Mouse (Mus musculus) neural tube, embryonic 12.5 days (tissue): ENCODE results near the gene Maats1. TPM values are rescaled to one million over a fixed set of nuclear protein-coding genes. Genes with fewer than 3 reads are reported as not detected.
"Not testable (repeated sequence)": the region's sequence is repeated elsewhere in the genome, so short reads cannot be mapped to it uniquely, and the experiment has no call there.

Experiments used
- ATAC-seq: fragments of 200-750 bp; cut with Nextera tagmentation; 2 replicates; pipeline ENCODE4 v1.8.0; 2017; ENCODE audit warnings: low read depth, mild to moderate bottlenecking, moderate TSS enrichment, moderate library complexity; ENCODE audit not compliant: low FRiP score
- H3K27ac ChIP-seq: fragments of 300-500 bp; sonication (generic); 2 replicates; pipeline ENCODE4 v1.5.1; 2016
- H3K27me3 ChIP-seq: fragments of 300-500 bp; sonication (generic); replicated peaks from 2 replicates; pipeline ENCODE4 v1.6.1; 2016; ENCODE audit warnings: mild to moderate bottlenecking
- H3K36me3 ChIP-seq: fragments of 300-500 bp; sonication (generic); 2 replicates; pipeline ENCODE4 v1.6.1; 2016; ENCODE audit warnings: mild to moderate bottlenecking
- H3K4me1 ChIP-seq: fragments of 300-500 bp; sonication (generic); 2 replicates; pipeline ENCODE4 v1.6.1; 2016
- H3K4me2 ChIP-seq: fragments of 300-500 bp; sonication (generic); replicated peaks from 2 replicates; pipeline ENCODE4 v1.6.1; 2016; ENCODE audit warnings: mild to moderate bottlenecking
- H3K4me3 ChIP-seq: fragments of 300-500 bp; sonication (generic); 2 replicates; pipeline ENCODE4 v1.5.1; 2016
- H3K9ac ChIP-seq: fragments of 300-500 bp; sonication (generic); 2 replicates; pipeline ENCODE4 v1.6.1; 2016; ENCODE audit warnings: mild to moderate bottlenecking
- H3K9me3 ChIP-seq: fragments of 300-500 bp; sonication (generic); 2 replicates; pipeline ENCODE4 v1.6.1; 2016; ENCODE audit warnings: mild to moderate bottlenecking
- WGBS: fragments of 180-500 bp; shearing (Covaris S2); methylation state at CpG from one replicate; pipeline ENCODE4 v1.1.7; 2016; 5-methylcytosine and 5-hydroxymethylcytosine counted together
- polyA plus RNA-seq: library from polyadenylated mRNA; unstranded; fragments of >200 nt; fragmentation: Nextera tagmentation; extraction: Ambion mirVana; gene quantifications from 2 replicates; pipeline ENCODE4 v1.2.1, GENCODE M21; 2016

The Maats1 gene
- polyA plus RNA-seq, 1 experiment from 2014 or later: 0.25 TPM

DNA sequence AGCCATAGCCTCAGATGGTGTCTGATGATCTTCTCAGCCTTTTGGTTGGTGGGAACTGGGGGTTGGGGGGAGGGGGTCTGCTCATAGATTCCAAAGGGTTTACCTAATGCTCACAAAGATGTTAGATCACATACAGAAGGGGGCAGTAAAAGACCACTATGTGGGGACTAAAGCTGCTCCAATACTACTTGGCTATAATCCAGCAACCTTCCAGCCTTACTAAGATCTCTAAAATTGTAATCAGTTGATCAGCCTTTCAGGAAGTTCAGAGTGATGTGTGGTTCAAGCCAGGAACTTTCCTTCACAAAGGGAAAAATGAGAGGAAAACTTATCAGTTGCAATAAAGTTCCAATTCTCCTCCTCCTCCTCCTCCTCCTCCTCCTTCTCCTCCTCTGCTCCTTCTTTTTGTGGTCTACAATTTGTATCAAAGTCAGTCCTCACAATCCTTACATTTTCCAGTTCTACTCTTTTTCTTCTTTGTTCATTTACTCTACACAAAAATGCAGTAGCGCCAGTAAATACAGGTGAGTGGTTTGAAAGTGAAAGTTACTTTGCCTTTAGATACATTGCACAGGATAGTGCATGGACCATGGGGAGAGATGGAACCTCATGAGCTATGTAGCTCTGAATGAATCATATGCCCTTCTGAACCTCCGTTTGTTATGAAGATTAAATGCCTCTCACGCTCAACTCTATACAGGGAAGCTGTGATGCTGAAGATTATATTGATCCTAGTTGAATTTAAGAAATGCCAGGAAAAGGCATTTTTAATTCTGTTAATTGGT is 3.2 kb upstream of the Maats1 start:
- Histone ChIP-seq H3K9me3 (no peaks in the 10 kb centered on the region), H3K9ac (no peak overlapping the region), H3K4me1 (peaks cover 13% of the 10 kb centered on the region), H3K4me2 (no peak overlapping the region), H3K4me3 (no peak overlapping the region), H3K36me3 (peaks cover 8% of the 10 kb centered on the region), H3K27ac (no peak overlapping the region), H3K27me3 (no peaks in the 10 kb centered on the region)
- 85% methylated on average over 3 of the region's 3 CpGs for WGBS
- ATAC-seq: no peak

DNA sequence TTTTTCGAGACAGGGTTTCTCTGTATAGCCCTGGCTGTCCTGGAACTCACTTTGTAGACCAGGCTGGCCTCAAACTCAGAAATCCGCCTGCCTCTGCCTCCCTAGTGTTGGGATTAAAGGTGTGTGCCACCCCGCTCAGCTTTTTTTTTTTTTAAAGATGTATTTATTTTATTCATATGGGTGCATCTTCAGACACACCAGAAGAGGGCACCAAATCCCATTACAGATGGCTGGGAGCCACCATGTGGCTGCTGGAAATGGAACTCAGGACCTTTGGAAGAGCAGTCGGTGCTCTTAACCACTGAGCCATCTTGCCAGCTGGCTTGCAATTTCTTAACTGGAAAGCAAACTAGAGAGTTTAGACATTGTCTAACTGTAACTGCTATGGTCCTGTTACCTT is 3.9 kb downstream of the Maats1 start:
- 91% methylated on average over 4 of the region's 4 CpGs for WGBS
- not testable (repeated sequence) for H3K9me3 ChIP-seq, H3K27me3 ChIP-seq, H3K27ac ChIP-seq, H3K4me1 ChIP-seq, H3K36me3 ChIP-seq, H3K9ac ChIP-seq, H3K4me3 ChIP-seq, H3K4me2 ChIP-seq, ATAC-seq

DNA sequence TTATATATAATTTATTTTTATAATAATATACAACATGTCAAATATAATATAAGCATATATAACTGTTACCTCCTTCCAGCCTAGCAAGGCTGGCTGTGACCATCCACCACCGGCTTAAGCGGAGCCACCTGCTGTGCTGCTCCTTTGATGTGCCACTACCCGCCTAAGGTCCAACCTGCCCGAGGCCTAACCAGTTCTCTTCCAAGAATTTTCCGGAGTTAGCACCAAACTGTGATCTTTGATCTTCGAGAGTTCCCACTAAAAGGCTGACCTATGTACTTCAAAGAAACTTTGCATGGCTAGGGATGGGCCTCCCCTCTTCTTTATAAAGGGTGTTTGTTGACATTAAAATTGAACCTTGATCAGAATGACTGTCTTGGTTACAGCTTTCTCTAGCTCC is 7.5 kb downstream of the Maats1 start:
- Histone ChIP-seq H3K9me3 (no peaks in the 10 kb centered on the region), H3K9ac (no peak overlapping the region), H3K27me3 (no peaks in the 10 kb centered on the region), H3K4me2 (no peak overlapping the region), H3K4me1 (no peaks in the 10 kb centered on the region), H3K4me3 (no peak overlapping the region), H3K27ac (no peak overlapping the region), H3K36me3 (no peaks in the 10 kb centered on the region)
- ATAC-seq: no peak
- 33% methylated on average over 6 of the region's 6 CpGs for WGBS

DNA sequence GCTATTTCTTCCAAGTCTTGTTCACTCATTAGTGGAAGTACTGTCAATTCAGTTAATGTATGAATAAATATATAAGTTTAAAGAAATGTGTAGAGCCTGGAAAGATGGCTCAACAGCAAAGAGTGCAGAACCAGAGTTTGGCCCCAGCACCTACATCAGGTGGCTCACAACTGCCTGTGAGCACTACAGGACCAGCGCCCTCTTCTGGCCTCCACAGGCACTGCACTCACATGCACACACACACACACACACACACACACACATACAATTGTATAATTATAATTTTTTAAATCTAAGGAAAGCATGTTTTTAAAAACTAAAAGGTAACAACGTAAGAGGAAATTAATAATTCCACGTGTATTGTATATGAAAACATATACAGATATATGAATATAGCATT is 12.6 kb downstream of the Maats1 start:
- ATAC-seq: no peak
- H3K4me2 ChIP-seq: no peak overlapping the region
- H3K36me3 ChIP-seq: no peaks in the 10 kb centered on the region
- no peak overlapping the region for H3K9ac ChIP-seq
- 89% methylated on average over 3 of the region's 3 CpGs for WGBS
- no peaks in the 10 kb centered on the region for H3K4me1 ChIP-seq
- no peaks in the 10 kb centered on the region for H3K9me3 ChIP-seq
- no peak overlapping the region for H3K27ac ChIP-seq
- H3K4me3 ChIP-seq: no peak overlapping the region
- no peaks in the 10 kb centered on the region for H3K27me3 ChIP-seq

DNA sequence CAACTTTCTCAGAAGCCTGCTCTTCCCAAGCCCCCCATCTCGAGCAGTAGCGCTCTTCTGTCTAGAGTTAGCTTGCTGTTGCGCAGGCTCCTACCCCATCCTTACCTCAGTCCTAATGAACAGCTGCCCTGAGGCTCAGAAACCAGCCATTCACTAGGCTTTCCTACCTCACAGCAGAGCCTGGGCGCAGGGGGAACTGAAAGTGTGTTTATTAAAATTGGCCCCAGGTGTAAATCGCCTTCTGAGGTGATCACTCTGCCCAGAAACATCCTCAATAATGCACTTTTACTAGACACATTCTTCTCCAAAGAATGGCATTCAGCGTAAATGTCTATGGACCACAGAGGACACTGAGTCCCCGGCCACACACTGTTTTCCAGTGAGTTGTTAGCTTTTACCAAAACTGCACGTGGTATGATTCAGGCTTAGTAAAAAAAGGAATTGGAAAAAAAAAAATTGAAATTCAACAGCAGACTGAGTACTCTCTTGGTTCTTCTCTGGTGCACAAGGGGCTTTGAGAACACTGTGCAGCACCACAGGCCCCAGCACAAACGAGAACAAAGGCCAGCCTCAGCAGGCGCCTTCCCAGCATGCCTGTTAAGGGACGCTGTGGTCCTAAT is 15.1 kb downstream of the Maats1 start:
- H3K9me3 ChIP-seq: no peaks in the 10 kb centered on the region
- H3K9ac ChIP-seq: no peak overlapping the region
- H3K36me3 ChIP-seq: no peaks in the 10 kb centered on the region
- H3K4me3 ChIP-seq: no peak overlapping the region
- 83% methylated on average over 11 of the region's 11 CpGs for WGBS
- no peaks in the 10 kb centered on the region for H3K4me1 ChIP-seq
- H3K27me3 ChIP-seq: no peaks in the 10 kb centered on the region
- no peak overlapping the region for H3K4me2 ChIP-seq
- no peak for ATAC-seq
- no peak overlapping the region for H3K27ac ChIP-seq

DNA sequence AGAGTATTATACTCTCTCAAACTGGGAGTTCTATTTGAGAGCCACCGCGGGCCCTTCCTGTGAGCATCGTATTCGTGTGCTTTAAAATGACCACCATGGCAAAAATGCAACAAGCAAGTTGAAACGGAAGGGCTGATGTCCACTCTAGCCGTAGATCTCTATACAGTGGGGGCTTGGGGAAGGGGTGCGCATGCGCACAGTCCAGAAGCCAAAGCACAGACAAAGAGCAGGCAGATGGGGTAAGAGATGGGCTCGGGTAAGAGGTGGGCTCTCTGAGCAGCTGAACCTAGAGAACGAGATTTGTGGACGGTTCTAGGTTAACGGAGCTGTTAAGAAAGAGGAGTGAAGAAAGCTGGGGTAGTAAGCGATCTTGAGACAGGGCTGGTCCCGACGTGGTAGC is 17.6 kb downstream of the Maats1 start:
- Histone ChIP-seq H3K4me2 (no peak overlapping the region), H3K4me3 (no peak overlapping the region), H3K36me3 (no peaks in the 10 kb centered on the region), H3K27ac (no peak overlapping the region), H3K27me3 (no peaks in the 10 kb centered on the region), H3K4me1 (no peaks in the 10 kb centered on the region), H3K9me3 (no peaks in the 10 kb centered on the region), H3K9ac (no peak overlapping the region)
- 93% methylated on average over 15 of the region's 15 CpGs for WGBS
- no peak for ATAC-seq

DNA sequence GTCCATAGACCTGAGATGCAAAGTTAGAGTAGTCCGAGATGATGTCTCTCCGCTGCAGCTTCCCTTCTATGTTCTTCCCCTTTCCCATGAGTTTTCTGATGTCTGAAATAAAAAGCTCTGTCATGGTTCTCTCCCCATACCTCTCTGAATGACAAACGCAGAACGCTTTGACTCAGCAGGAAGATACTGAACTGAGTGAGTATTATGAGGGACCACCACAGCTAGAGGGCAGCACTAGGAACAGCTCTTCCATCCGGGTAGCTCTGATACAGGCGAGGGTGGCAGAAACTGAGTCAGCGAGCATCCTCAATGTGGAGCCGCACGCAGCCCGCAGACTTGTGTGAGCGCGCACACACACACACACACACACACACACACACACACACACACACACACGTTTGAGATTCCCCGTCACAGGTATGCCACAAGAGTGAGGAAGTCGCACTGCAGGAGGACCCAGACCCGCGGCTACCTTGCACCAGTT is 20.4 kb downstream of the Maats1 start:
- Histone ChIP-seq H3K9me3 (no peaks in the 10 kb centered on the region), H3K36me3 (no peaks in the 10 kb centered on the region), H3K4me2 (peak overlapping the region; percentile 50), H3K9ac (no peak overlapping the region), H3K4me3 (no peak overlapping the region), H3K27me3 (no peaks in the 10 kb centered on the region), H3K4me1 (no peaks in the 10 kb centered on the region), H3K27ac (no peak overlapping the region)
- 34% methylated on average over 17 of the region's 17 CpGs for WGBS
- peak; percentile 61 for ATAC-seq

DNA sequence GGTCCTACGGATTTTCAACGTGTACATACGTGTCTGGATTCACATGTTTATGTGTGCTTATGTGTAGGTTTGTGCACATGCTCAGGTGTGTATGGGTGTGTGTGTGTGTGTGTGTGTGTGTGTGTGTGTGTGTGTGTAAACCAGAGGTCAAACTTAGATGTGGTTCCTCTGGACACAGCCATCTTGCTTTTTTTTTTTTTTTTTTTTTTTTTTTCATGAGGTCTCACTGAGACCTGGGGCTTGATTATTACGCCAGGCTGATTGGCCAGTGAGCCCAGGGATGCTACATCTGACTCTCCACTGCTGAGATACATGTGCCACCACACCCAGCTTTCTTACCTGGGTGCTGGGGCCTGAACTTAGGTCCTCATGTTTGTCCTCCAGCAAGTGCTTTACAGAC is 22.9 kb downstream of the Maats1 start:
- Histone ChIP-seq H3K36me3 (no peaks in the 10 kb centered on the region), H3K9ac (no peak overlapping the region), H3K4me1 (no peaks in the 10 kb centered on the region), H3K9me3 (no peaks in the 10 kb centered on the region), H3K27me3 (no peaks in the 10 kb centered on the region), H3K27ac (no peak overlapping the region), H3K4me3 (no peak overlapping the region), H3K4me2 (no peak overlapping the region)
- no peak for ATAC-seq
- 85% methylated on average over 4 of the region's 4 CpGs for WGBS

DNA sequence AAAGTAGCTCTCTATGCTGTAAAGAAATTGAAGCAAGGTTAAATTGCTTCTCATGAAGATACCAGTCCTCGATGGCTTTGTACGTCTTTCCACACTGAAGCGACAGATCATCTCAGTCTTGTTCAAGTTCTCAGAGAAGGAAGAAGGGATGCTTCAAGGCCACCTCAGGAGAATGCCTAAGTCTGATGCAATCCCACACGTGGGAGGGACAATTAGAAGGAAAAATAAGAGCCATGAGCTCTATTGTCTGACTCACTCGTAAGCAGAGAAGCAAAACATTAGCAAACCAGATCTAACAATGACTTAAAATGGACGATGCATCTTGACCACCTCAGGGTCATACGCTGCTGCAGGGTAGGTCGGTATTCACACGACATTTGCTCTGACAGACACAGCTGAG is 23.5 kb downstream of the Maats1 start:
- no peak overlapping the region for H3K4me3 ChIP-seq
- H3K9ac ChIP-seq: no peak overlapping the region
- H3K27me3 ChIP-seq: no peaks in the 10 kb centered on the region
- H3K4me1 ChIP-seq: no peaks in the 10 kb centered on the region
- no peak for ATAC-seq
- H3K4me2 ChIP-seq: no peak overlapping the region
- no peaks in the 10 kb centered on the region for H3K36me3 ChIP-seq
- H3K9me3 ChIP-seq: no peaks in the 10 kb centered on the region
- WGBS: 83% methylated on average over 9 of the region's 9 CpGs
- no peak overlapping the region for H3K27ac ChIP-seq

DNA sequence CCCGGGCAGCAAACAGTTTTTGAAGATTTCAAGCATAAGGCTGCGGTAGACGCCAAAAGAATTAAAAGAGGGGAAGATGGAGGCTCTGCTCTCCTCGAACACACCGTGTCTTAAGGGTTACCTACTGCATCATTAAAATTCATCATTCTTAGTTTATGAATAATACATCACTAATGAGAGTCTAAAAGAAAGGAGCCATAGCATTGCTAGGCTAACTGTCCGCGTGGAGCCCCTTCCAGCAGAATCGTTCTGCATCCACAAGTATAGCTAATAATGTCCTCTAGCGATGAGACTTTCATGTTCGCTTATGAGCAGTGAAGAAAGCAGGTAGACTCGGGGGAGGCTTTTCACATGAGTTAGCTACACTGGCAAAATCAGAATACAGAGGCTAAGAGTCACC is 33.7 kb downstream of the Maats1 start:
- Histone ChIP-seq H3K27ac (no peak overlapping the region), H3K36me3 (no peaks in the 10 kb centered on the region), H3K9ac (no peak overlapping the region), H3K4me2 (no peak overlapping the region), H3K4me3 (no peak overlapping the region), H3K9me3 (no peaks in the 10 kb centered on the region), H3K27me3 (no peaks in the 10 kb centered on the region), H3K4me1 (peaks cover 6% of the 10 kb centered on the region; the same call in 1 of the 2 replicates)
- 82% methylated on average over 11 of the region's 11 CpGs for WGBS
- ATAC-seq: no peak

DNA sequence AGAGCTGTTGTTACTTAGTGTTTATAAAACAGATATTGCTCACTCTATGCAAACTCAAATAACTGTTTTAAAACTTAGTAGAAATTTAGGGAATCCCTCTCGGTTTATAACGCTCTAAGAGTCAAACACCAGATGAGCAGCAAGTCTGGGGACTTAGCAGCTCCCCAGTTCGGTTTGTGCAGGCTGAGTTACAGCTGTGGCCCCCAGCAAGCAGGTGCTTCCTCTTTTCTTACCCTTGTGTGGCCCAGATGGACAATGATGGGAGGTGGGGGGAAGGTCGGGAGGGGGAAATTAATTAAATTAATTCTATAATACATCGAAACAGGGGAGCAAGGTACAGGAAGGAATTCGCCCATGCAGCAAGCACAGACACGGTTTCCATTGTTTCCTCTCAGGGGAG is 34.3 kb downstream of the Maats1 start:
- Histone ChIP-seq H3K27ac (no peak overlapping the region), H3K4me2 (no peak overlapping the region), H3K9me3 (no peaks in the 10 kb centered on the region), H3K4me3 (no peak overlapping the region), H3K9ac (no peak overlapping the region), H3K27me3 (no peaks in the 10 kb centered on the region), H3K4me1 (peaks cover 6% of the 10 kb centered on the region; the same call in 1 of the 2 replicates), H3K36me3 (no peaks in the 10 kb centered on the region)
- WGBS: 49% methylated on average over 7 of the region's 7 CpGs
- ATAC-seq: no peak

DNA sequence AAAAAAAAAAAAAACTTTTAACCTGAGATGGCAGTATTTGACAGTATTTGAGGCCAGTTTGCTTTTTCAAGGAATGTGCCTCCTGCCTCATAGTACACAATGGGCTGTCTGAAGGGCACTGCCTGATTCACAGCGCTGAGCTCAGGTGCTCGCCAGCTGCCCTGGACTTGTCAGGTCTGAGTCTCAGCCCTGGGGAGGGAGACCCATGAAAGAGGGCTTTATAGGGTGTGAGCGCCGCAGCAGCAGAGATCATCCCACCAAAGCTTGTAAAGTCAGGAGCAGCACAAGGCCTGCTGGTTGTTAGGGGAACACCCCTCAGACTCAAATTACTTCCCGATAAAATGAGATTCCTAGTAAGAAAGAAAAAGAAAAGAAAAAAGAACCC is 34.7 kb downstream of the Maats1 start:
- ATAC-seq: peak; percentile 56; the same call in 1 of the 2 replicates
- 25% methylated on average over 5 of the region's 5 CpGs for WGBS

More for the DNA sequence above, 34.7 kb downstream of the Maats1 start:
- H3K36me3 ChIP-seq: no peaks in the 10 kb centered on the region
- H3K4me3 ChIP-seq: no peak overlapping the region
- H3K27me3 ChIP-seq: no peaks in the 10 kb centered on the region
- H3K4me2 ChIP-seq: no peak overlapping the region
- H3K4me1 ChIP-seq: peaks cover 6% of the 10 kb centered on the region; the same call in 1 of the 2 replicates
- H3K27ac ChIP-seq: no peak overlapping the region
- no peak overlapping the region for H3K9ac ChIP-seq
- H3K9me3 ChIP-seq: no peaks in the 10 kb centered on the region
